Mouse (Mus musculus) ES-E14 (cell line): ENCODE data around the gene Fam90a1b. TPM values are rescaled to one million over a fixed set of nuclear protein-coding genes. Genes with fewer than 3 reads are reported as not detected.
"Not testable (repeated sequence)": the region's sequence is repeated elsewhere in the genome, so short reads cannot be mapped to it uniquely, and the experiment has no call there.

Source experiments
- DNase-seq: peaks from one replicate; pipeline ENCODE4 v3.0.0-alpha.2; 2013; ENCODE audit warnings: low read depth, low spot score
- H3K27ac ChIP-seq: 2 replicates; pipeline ENCODE4 v1.5.1; 2012; ENCODE audit warnings: low read depth, mild to moderate bottlenecking, low read length, moderate library complexity, mixed read lengths; ENCODE audit not compliant: poor library complexity, insufficient read depth, severe bottlenecking
- H3K36me3 ChIP-seq: 2 replicates; pipeline ENCODE4 v1.6.1; 2012; ENCODE audit warnings: mild to moderate bottlenecking, low read length, moderate library complexity, mixed read lengths; ENCODE audit not compliant: control insufficient read depth, poor library complexity, insufficient read depth, severe bottlenecking
- H3K4me1 ChIP-seq, 2 experiments: fragments of 150-350 bp in 1 of 2; sonication (generic) in 1 of 2; 2 replicates each; pipeline ENCODE4 v1.6.1; 2012; ENCODE audit warnings: low read length in 2 of 2, mild to moderate bottlenecking in 1 of 2, mixed read lengths in 1 of 2; ENCODE audit not compliant: control insufficient read depth in 2 of 2, insufficient read depth in 2 of 2, poor library complexity in 1 of 2
- H3K4me3 ChIP-seq, 2 experiments: fragments of 150-350 bp in 1 of 2; sonication (generic) in 1 of 2; 2 replicates each; pipeline ENCODE4 v1.5.1; 2012; ENCODE audit warnings: low read length in 2 of 2, low read depth in 1 of 2, mild to moderate bottlenecking in 1 of 2, mixed read lengths in 1 of 2; ENCODE audit not compliant: insufficient read depth in 1 of 2, poor library complexity in 1 of 2, severe bottlenecking in 1 of 2
- H3K9ac ChIP-seq: 2 replicates; pipeline ENCODE4 v1.6.1; 2012; ENCODE audit warnings: low read depth, mild to moderate bottlenecking, low read length, mixed read lengths; ENCODE audit not compliant: poor library complexity, insufficient read depth, severe bottlenecking
- H3K9me3 ChIP-seq: fragments of 150-350 bp; sonication (generic); 2 replicates; pipeline ENCODE4 v1.6.1; 2012; ENCODE audit warnings: low read depth, mild to moderate bottlenecking, low read length; ENCODE audit not compliant: control insufficient read depth, insufficient read depth
- CHD2 ChIP-seq: IDR thresholded peaks from 2 replicates; pipeline ENCODE4 v1.6.1; 2014; ENCODE audit warnings: mild to moderate bottlenecking, low read depth, low read length, inconsistent platforms
- HCFC1 ChIP-seq: IDR thresholded peaks from 2 replicates; pipeline ENCODE4 v1.6.1; 2012; ENCODE audit warnings: low read length, inconsistent platforms, borderline replicate concordance; ENCODE audit not compliant: insufficient read depth
- MAFK ChIP-seq: IDR thresholded peaks from 2 replicates; pipeline ENCODE4 v1.6.1; 2014; ENCODE audit warnings: mild to moderate bottlenecking, low read depth, low read length, inconsistent platforms; ENCODE audit not compliant: insufficient read depth
- ZC3H11A ChIP-seq: IDR thresholded peaks from 2 replicates; pipeline ENCODE4 v1.6.1; 2012; ENCODE audit warnings: low read depth, mild to moderate bottlenecking, inconsistent platforms, low read length, borderline replicate concordance
- ZNF384 ChIP-seq: IDR thresholded peaks from 2 replicates; pipeline ENCODE4 v1.6.1; 2012; ENCODE audit warnings: low read depth, low read length, inconsistent platforms
- in situ Hi-C, 2 experiments: fragments of 600-800 bp; cut with MboI; formaldehyde crosslinking; loops; one replicate each; pipeline ENCODE4 v1.15.1; 2025; ENCODE audit warnings: low sequenced_read_pairs in 2 of 2, inconsistent platforms in 1 of 2; ENCODE audit not compliant: unreplicated experiment in 2 of 2
- total RNA-seq: library from RNA; depleted of rRNA; stranded (reverse); fragments of 300-350 nt; gene quantifications from 2 replicates; pipeline ENCODE4 v1.2.3, GENCODE M21; 2012; rRNA removed

Gene Fam90a1b
- total RNA-seq, 1 experiment: 0.40 TPM

DNA sequence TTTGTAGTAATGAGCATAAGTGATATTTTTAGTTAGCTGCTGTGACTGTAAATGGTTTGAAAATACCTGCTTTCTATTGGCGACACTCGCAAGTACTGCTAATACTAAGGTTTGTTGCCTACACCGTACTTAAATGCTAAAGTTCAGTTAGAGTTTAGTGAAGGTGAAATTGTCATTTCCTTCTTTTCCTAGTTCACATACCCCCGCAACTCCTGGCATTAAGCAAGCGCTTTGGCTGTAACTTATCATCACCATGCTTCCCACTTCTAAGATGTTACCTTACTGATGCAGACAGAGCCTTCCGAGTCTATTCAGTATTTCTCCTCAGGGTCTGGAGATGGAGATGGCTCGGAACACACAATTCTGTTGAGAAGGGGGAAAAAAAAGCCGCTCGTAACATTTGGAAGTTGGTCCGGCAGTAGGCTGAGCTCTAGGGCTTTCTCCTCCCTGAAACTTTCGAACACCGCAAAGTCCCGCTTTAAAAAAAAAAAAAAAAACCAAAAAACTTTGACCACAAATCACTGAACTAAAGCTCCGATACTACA, 1.1 kb downstream of the Fam90a1b start:
- Histone ChIP-seq H3K4me1 (no peaks in the 10 kb centered on the region), H3K9me3 (no peaks in the 10 kb centered on the region), H3K36me3 (no peaks in the 10 kb centered on the region), H3K27ac (no peak overlapping the region), H3K4me3 (peak overlapping the region in 1 of 2 experiments; percentile 7; a peak in 1 of 4 replicates), H3K9ac (no peak overlapping the region)
- in situ Hi-C loops: no loop called here
- DNase-seq: no peak
- TF ChIP-seq ZC3H11A (no peak), MAFK (no peak), HCFC1 (no peak), ZNF384 (no peak), CHD2 (no peak)

DNA sequence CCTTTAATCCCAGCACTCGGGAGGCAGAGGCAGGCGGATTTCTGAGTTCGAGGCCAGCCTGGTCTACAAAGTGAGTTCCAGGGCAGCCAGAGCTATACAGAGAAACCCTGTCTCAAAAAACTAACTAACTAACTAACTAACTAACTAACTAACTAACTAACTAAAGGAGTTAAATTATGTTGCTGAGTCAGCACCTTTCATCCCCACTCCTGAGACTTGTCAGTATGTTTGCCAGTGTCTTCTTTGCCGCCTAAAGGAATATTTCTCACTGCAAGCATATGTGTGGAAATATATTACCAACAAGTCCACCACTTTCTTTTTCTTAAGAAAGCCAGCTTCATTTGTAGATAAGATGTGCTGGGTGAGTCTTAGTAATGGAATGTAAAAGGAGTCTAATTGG, 22.9 kb downstream of the Fam90a1b start:
- TF ChIP-seq MAFK: peak; percentile 71
- H3K27ac ChIP-seq, in situ Hi-C loops, H3K9me3 ChIP-seq, H3K4me1 ChIP-seq, H3K9ac ChIP-seq, H3K4me3 ChIP-seq, H3K36me3 ChIP-seq, DNase-seq: not testable (repeated sequence)

DNA sequence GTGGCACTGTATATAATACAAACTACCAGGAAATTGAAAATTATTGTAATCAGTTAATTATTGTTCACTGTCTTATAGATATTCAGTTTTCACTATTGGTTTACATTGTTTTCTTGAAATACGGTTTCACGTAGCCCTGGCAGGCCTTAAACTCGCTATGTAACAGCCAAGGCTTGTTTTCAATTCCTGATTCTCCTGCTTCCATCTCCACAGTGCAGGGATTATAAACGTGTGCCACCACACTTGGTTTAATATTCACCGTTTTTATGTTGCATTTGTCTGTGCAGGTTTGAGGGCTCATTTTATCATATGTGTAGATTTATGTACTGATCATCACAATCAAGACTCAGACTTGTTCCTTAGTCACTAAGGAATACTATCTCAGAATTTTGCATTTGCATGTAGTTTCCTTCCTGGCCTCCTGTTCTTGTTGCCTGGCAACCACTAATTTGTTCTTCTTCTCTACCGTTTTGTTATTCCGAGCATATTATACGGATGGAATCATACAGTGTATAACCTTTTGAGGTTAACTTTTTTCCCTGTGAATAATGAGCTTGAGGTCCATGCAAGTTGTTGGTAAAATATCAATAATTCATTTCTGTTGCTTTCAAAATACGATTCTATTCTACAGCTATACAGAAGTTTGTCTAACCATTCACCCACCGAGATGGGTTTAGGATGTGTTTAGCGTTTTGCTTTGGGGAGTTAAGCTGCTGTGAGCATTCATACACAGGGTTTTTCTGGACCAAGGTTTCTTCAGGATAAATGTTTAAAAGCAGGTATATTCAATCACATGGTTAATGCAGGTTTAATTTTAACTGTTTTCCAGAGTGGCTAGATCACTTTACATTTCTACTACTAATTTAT, 45.3 kb downstream of the Fam90a1b start:
- no peaks in the 10 kb centered on the region for H3K36me3 ChIP-seq
- no peak for DNase-seq
- no peak overlapping the region for H3K9ac ChIP-seq
- no peak overlapping the region for H3K27ac ChIP-seq
- no peaks in the 10 kb centered on the region for H3K9me3 ChIP-seq
- TF ChIP-seq ZNF384 (no peak), ZC3H11A (no peak), HCFC1 (no peak), MAFK (no peak), CHD2 (no peak)
- no peaks in the 10 kb centered on the region for H3K4me1 ChIP-seq
- no peak overlapping the region for H3K4me3 ChIP-seq
- in situ Hi-C loops: no loop called here

Other genes with a start within 250 kb of the Fam90a1b start
- 21.8 and 27.2 TPM in 2 replicates for gene Zfx, start 243.1 kb downstream of the Fam90a1b start, total RNA-seq
- 89.0 and 137 TPM in 2 replicates for gene Eif2s3x, start 153.9 kb downstream of the Fam90a1b start, total RNA-seq
- 5.0 and 5.7 TPM in 2 replicates for gene Klhl15, start 132.2 kb downstream of the Fam90a1b start, total RNA-seq
- 21.8 and 30.4 TPM in 2 replicates for gene Apoo, start 340 bp upstream of the Fam90a1b start, total RNA-seq
- 153 and 160 TPM in 2 replicates for gene Maged1, start 175.4 kb upstream of the Fam90a1b start, total RNA-seq